Mouse (Mus musculus) mammary gland, adult 2 months (tissue): ENCODE data around the gene Zfp174. TPM values are rescaled to one million over a fixed set of nuclear protein-coding genes. Genes with fewer than 3 reads are reported as not detected.

ENCODE experiments used
- polyA plus RNA-seq: library from polyadenylated mRNA; depleted of rRNA; stranded (reverse); fragments of >200 nt; gene quantifications from 2 replicates; pipeline ENCODE4 v1.2.3, GENCODE M21; 2012; ENCODE audit warnings: low replicate concordance; rRNA removed

Gene Zfp174
- 1.0 and 2.4 TPM in 2 replicates for polyA plus RNA-seq

GRCm38 (mm10) chr16:3846711-3847518 lies at the start of gene Zfp174:
TSS of gene Zfp174 (plus strand) at chr16:3847268.

GRCm38 (mm10) chr16:3830588-3831109 lies 16.4 kb upstream of the Zfp174 start, which contains the start of gene Olfr15:
TSS of gene Olfr15 (plus strand) at chr16:3830878.

GRCm38 (mm10) chr16:3872216-3873047 lies 25.4 kb downstream of the Zfp174 start, which contains the start of gene Naa60:
TSS of gene Naa60 (plus strand) at chr16:3872375.

GRCm38 (mm10) chr16:3884201-3885064 lies 37.4 kb downstream of the Zfp174 start, which contains the start of the genes Zfp597 and Gm20695:
TSS of gene Zfp597 (minus strand) at chr16:3884561.
TSS of gene Gm20695 (plus strand) at chr16:3884648.

Other genes starting within 250 kb of the Zfp174 start
- gene Mefv, start 129.2 kb upstream of the Zfp174 start, polyA plus RNA-seq = 0.48 and 0.62 TPM in 2 replicates
- gene Zfp263, start 103.2 kb upstream of the Zfp174 start, polyA plus RNA-seq = 8.3 and 10.4 TPM in 2 replicates
- not detected in 2 replicates for gene Olfr15, start 16.4 kb upstream of the Zfp174 start, polyA plus RNA-seq
- gene Naa60, start 25.1 kb downstream of the Zfp174 start, polyA plus RNA-seq = 80.8 and 96.2 TPM in 2 replicates
- 2.9 and 3.6 TPM in 2 replicates for gene Zfp597, start 37.3 kb downstream of the Zfp174 start, polyA plus RNA-seq
- 0.24 TPM in 1 of 2 replicates, not detected in the other for gene Gm20695, start 37.4 kb downstream of the Zfp174 start, polyA plus RNA-seq
- gene 1700037C18Rik, start 61.4 kb downstream of the Zfp174 start, polyA plus RNA-seq = 4.1 and 12.7 TPM in 2 replicates
- 5.3 and 7.0 TPM in 2 replicates for gene Cluap1, start 61.5 kb downstream of the Zfp174 start, polyA plus RNA-seq
- gene Nlrc3, start 129.4 kb downstream of the Zfp174 start, polyA plus RNA-seq = 32.0 and 48.2 TPM in 2 replicates
- gene Slx4, start 156.5 kb downstream of the Zfp174 start, polyA plus RNA-seq = 21.4 and 22.2 TPM in 2 replicates
- gene Dnase1, start 189.7 kb downstream of the Zfp174 start, polyA plus RNA-seq = 0.17 TPM in 1 of 2 replicates, not detected in the other
- gene Trap1, start 230.6 kb downstream of the Zfp174 start, polyA plus RNA-seq = 96.3 and 125 TPM in 2 replicates